Mouse (Mus musculus): ENCODE data around the gene Mpp2.

Gene Mpp2

GRCm38 (mm10) chr11:102008954-102009637 lies 79.2 kb downstream of the Mpp2 start:
- DNase-seq (ENCODE audit: low spot score) = no peak

DNA sequence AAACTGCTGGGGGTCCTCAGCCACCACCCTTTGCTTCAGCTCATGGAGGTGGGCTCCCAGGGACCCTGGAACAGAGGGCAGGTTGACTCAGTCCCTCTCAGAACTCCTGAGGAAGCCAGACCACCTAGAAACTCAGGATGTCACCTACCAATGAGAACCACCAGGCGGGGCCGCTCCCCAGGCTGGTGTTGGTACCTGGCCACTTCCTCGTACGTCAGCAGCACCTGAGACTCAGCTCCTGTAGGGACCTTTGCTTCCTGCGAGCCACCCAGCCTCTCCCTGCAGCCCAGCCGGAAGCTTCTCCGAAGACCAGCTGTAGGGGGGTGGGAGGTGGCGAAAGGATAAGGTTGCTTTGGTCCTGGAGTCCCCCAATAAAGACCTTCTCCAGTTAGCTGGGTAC lies 79.9 kb downstream of the Mpp2 start:
- no peak for DNase-seq (ENCODE audit: low spot score)

All from retina, embryonic 14.5 days (tissue).